Mouse (Mus musculus) G1E (cell line): Measurements from ENCODE around the gene Itga5.

Experiments
- CTCF ChIP-seq: IDR thresholded peaks from 2 replicates; pipeline ENCODE4 v1.5.1; 2012; ENCODE audit warnings: low read depth, low read length, inconsistent platforms, mixed read lengths
- GATA1 ChIP-seq: IDR thresholded peaks from 2 replicates; pipeline ENCODE4 v1.6.1; 2012; ENCODE audit warnings: borderline replicate concordance, low read length, inconsistent platforms, mixed read lengths

- no peak for TF ChIP-seq GATA1
- TF ChIP-seq CTCF, result no peak
These were observed 1.8 kb upstream of the Itga5 start for GRCm38 (mm10) chr15:103368179-103368940.
